Mouse (Mus musculus): ENCODE measurements around the gene Olfr419. TPM values are rescaled to one million over a fixed set of nuclear protein-coding genes. Genes with fewer than 3 reads are reported as not detected.

Olfr419 gene
- total RNA-seq (2021): not detected
- long read RNA-seq, experiment 1: 0 reads
- long read RNA-seq, experiment 2: 0 reads

GRCm38 (mm10) chr1:174251961-174252360 lies at the start of gene Olfr419:
TSS of gene Olfr419 (minus strand) at chr1:174252061.
- intact Hi-C loops (cut with DNase I): no loop called here
- no peak for DNase-seq (ENCODE audit: low spot score in 2 of 2)

GRCm38 (mm10) chr1:174270643-174271042 lies 18.8 kb upstream of the Olfr419 start:
- no peak for DNase-seq (ENCODE audit: low spot score in 2 of 2)

GRCm38 (mm10) chr1:174269162-174269561 lies 17.3 kb upstream of the Olfr419 start:
- intact Hi-C loops (cut with DNase I): loop anchor here (10.0 kb wide), 1 partner anchor 954 kb away; no protein-coding TSS in a partner anchor
- no peak for DNase-seq (ENCODE audit: low spot score in 2 of 2)

More at GRCm38 (mm10) chr1:174270643-174271042, 18.8 kb upstream of the Olfr419 start:
- intact Hi-C loops (cut with DNase I): no loop called here

GRCm38 (mm10) chr1:174267816-174268215 lies 16.0 kb upstream of the Olfr419 start:
- intact Hi-C loops (cut with DNase I): loop anchor here (10.0 kb wide), 1 partner anchor 953 kb away; no protein-coding TSS in a partner anchor
- DNase-seq (ENCODE audit: low spot score in 2 of 2): no peak

DNA sequence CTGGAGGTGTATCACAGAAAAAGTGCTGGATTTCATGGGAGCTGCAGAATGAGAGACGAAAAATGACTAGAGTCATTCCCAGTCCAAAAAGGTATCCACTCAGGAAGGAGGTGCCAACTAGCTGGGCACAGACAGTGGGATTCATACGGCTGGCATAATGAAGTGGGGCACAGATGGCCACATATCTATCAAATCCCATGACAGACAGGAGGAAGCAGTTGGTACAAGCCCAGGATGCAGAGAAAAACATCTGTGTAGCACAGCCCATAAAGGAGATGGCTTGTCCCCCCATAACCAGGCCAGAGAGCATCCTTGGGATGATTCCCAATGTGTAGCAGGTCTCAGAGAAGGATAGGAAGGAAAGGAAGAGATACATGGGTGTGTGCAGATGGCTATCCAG lies 1.5 kb downstream of the Olfr419 start:
- intact Hi-C loops (cut with DNase I): no loop called here
- DNase-seq (ENCODE audit: low spot score in 2 of 2): no peak

- intact Hi-C loops (cut with DNase I): no loop called here
- DNase-seq (ENCODE audit: low spot score in 2 of 2): no peak
Observed at GRCm38 (mm10) chr1:174247170-174247569, 4.7 kb downstream of the Olfr419 start.

- no peak for DNase-seq (ENCODE audit: low spot score in 2 of 2)
- intact Hi-C loops (cut with DNase I): no loop called here
Observed at GRCm38 (mm10) chr1:174246080-174246479, 5.8 kb downstream of the Olfr419 start.

DNA sequence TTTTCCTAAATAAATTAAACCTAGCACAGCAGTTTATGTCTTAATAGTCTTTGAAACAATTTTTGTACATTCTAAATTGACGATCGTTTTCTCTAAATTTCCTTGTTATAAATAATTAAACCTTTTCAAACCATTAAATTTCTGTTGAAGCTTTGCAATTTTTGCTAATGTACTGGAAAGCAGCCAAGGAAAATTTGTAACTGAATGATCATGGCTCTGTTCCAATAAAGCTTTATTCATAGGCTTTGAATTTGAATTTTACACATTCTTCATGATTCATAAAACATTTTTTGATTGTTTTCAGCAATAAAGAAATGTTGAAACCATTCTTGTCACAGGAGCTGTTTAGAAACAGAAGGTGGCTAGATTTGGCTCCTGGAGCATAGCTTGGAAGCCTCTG lies 7.2 kb downstream of the Olfr419 start:
- DNase-seq (ENCODE audit: low spot score in 2 of 2): no peak
- intact Hi-C loops (cut with DNase I): no loop called here

GRCm38 (mm10) chr1:174239916-174240315 lies 11.9 kb downstream of the Olfr419 start:
- DNase-seq (ENCODE audit: low spot score in 2 of 2): no peak
- intact Hi-C loops (cut with DNase I): no loop called here

DNA sequence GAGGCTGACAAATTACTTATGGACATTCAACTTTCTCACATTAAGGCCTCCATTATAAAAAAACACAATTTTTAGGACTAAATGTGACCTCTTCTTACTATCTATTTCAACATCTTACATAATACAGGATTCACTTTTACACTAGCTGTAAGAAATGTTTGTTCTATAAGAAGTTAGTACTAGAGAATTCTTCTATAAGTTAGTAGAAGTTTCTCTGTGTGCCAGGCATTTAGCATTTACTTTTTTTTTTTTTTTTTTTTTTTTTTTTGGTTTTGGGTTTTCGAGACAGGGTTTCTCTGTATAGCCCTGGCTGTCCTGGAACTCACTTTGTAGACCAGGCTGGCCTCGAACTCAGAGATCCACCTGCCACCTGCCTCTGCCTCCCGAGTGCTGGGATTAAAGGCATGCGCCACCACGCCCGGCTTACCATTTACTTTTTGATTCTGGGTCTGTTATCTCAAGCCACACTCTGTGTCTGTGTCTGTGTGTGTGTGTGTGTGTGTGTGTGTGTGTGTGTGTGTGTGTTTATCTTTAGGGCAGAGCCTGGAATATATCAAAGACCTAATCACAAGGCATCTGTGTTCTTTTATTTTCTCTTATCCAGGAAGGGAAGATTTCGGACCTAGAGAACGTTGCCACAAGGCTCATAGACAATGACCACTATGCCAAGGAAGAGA lies 35.2 kb downstream of the Olfr419 start:
- intact Hi-C loops (cut with DNase I): no loop called here
- no peak for DNase-seq (ENCODE audit: low spot score in 2 of 2)

- DNase-seq (ENCODE audit: low spot score in 2 of 2): no peak
- intact Hi-C loops (cut with DNase I): no loop called here
Observed at GRCm38 (mm10) chr1:174215270-174216038, 36.4 kb downstream of the Olfr419 start.

- no peak for DNase-seq (ENCODE audit: low spot score in 2 of 2)
- intact Hi-C loops (cut with DNase I): no loop called here
Observed at GRCm38 (mm10) chr1:174212286-174212685, 39.6 kb downstream of the Olfr419 start.

GRCm38 (mm10) chr1:174204699-174205098 lies 47.2 kb downstream of the Olfr419 start:
- intact Hi-C loops (cut with DNase I): no loop called here
- no peak for DNase-seq (ENCODE audit: low spot score in 2 of 2)

Other genes starting within 250 kb of the Olfr419 start
- not detected for gene Ifi205, start 220.3 kb downstream of the Olfr419 start, total RNA-seq (2021)
- not detected for gene Olfr433, start 211.4 kb downstream of the Olfr419 start, total RNA-seq (2021)
- not detected for gene Olfr432, start 202.9 kb downstream of the Olfr419 start, total RNA-seq (2021)
- gene Olfr430, start 185.5 kb downstream of the Olfr419 start, total RNA-seq (2021): not detected
- gene Olfr429, start 167.7 kb downstream of the Olfr419 start, total RNA-seq (2021): not detected
- not detected for gene Olfr427, start 155.2 kb downstream of the Olfr419 start, total RNA-seq (2021)
- gene Olfr231, start 130.9 kb downstream of the Olfr419 start, total RNA-seq (2021): not detected
- gene Olfr424, start 120.5 kb downstream of the Olfr419 start, total RNA-seq (2021): not detected
- not detected for gene Olfr420, start 96.4 kb downstream of the Olfr419 start, total RNA-seq (2021)
- gene Spta1, start 79.3 kb downstream of the Olfr419 start, total RNA-seq (2021): under 1 TPM; 0.19 to 0.24 TPM
- gene Mptx1, start 78.5 kb upstream of the Olfr419 start, total RNA-seq (2021): not detected
- not detected for gene Olfr417, start 113.1 kb upstream of the Olfr419 start, total RNA-seq (2021)
- gene Olfr248, start 139.0 kb upstream of the Olfr419 start, total RNA-seq (2021): not detected
- gene Olfr414, start 172.0 kb upstream of the Olfr419 start, total RNA-seq (2021): not detected
- gene Olfr220, start 190.0 kb upstream of the Olfr419 start, total RNA-seq (2021): not detected
- gene Fmn2, start 249.8 kb upstream of the Olfr419 start, total RNA-seq (2021): 10 to 100 TPM; 57.5 to 64.6 TPM

All from left cerebral cortex, postnatal 14 days (tissue).